Mouse (Mus musculus) myocyte (in vitro differentiated cells): Measurements from ENCODE around the gene Ahnak. TPM values are rescaled to one million over a fixed set of nuclear protein-coding genes. Genes with fewer than 3 reads are reported as not detected.

ENCODE experiments used
- H3K27me3 ChIP-seq: one replicate; pipeline ENCODE4 v1.6.1; 2011; ENCODE audit not compliant: control insufficient read depth, insufficient read depth, insufficient read length
- H3K36me3 ChIP-seq: one replicate; pipeline ENCODE4 v1.6.1; 2011; ENCODE audit not compliant: control insufficient read depth, insufficient read depth
- H3K4me2 ChIP-seq: one replicate; pipeline ENCODE4 v1.6.1; 2011; ENCODE audit warnings: low read depth, control low read depth
- H3K4me3 ChIP-seq: one replicate; pipeline ENCODE4 v1.5.1; 2011; ENCODE audit warnings: mild to moderate bottlenecking, control low read depth, moderate library complexity
- H3K79me2 ChIP-seq: one replicate; pipeline ENCODE4 v1.6.1; 2011; ENCODE audit not compliant: control insufficient read depth, insufficient read depth
- H3ac ChIP-seq: one replicate; pipeline ENCODE4 v1.6.1; 2011; ENCODE audit not compliant: control insufficient read depth, insufficient read length
- CEBPB ChIP-seq: IDR thresholded peaks from 2 replicates; pipeline ENCODE4 v1.6.1; 2011; ENCODE audit warnings: mild to moderate bottlenecking, moderate library complexity; ENCODE audit not compliant: poor library complexity, insufficient read depth, severe bottlenecking
- E2F4 ChIP-seq: IDR thresholded peaks from one replicate; pipeline ENCODE4 v1.6.1; 2011; ENCODE audit warnings: mild to moderate bottlenecking, control low read depth, moderate library complexity; ENCODE audit not compliant: insufficient read depth
- MAX ChIP-seq: IDR thresholded peaks from one replicate; pipeline ENCODE4 v1.6.1; 2011; ENCODE audit warnings: low read depth, mild to moderate bottlenecking, control low read depth
- MYOD1 ChIP-seq, 3 experiments: IDR thresholded peaks; one replicate each; pipeline ENCODE4 v1.6.1; 2011; ENCODE audit warnings: control low read depth in 2 of 3, low read depth in 2 of 3, mild to moderate bottlenecking in 2 of 3, moderate library complexity in 1 of 3; ENCODE audit not compliant: insufficient read length in 2 of 3, control insufficient read depth in 1 of 3
- MYOG ChIP-seq, 3 experiments: IDR thresholded peaks; one replicate each; pipeline ENCODE4 v1.6.1; 2011; ENCODE audit warnings: control low read depth in 2 of 3, low read depth in 2 of 3, mild to moderate bottlenecking in 2 of 3; ENCODE audit not compliant: insufficient read length in 2 of 3, control insufficient read depth in 1 of 3, insufficient read depth in 1 of 3
- POLR2A ChIP-seq: IDR thresholded peaks from one replicate; pipeline ENCODE4 v1.6.1; 2011; ENCODE audit warnings: low read depth, mild to moderate bottlenecking, control low read depth, moderate library complexity; ENCODE audit not compliant: insufficient read length
- POLR2AphosphoS2 ChIP-seq: IDR thresholded peaks from one replicate; pipeline ENCODE4 v1.6.1; 2011; ENCODE audit warnings: low read depth, control low read depth; ENCODE audit not compliant: insufficient read length
- REST ChIP-seq: IDR thresholded peaks from one replicate; pipeline ENCODE4 v1.6.1; 2011; ENCODE audit warnings: mild to moderate bottlenecking, control low read depth, moderate library complexity; ENCODE audit not compliant: insufficient read depth, insufficient read length
- SRF ChIP-seq: IDR thresholded peaks from one replicate; pipeline ENCODE4 v1.6.1; 2011; ENCODE audit warnings: low read depth; ENCODE audit not compliant: control insufficient read depth, insufficient read length
- TCF12 ChIP-seq: IDR thresholded peaks from one replicate; pipeline ENCODE4 v1.6.1; 2011; ENCODE audit warnings: mild to moderate bottlenecking, control low read depth; ENCODE audit not compliant: poor library complexity, insufficient read depth, severe bottlenecking
- TCF3 ChIP-seq: IDR thresholded peaks from one replicate; pipeline ENCODE4 v1.6.1; 2011; ENCODE audit warnings: low read depth, control low read depth; ENCODE audit not compliant: insufficient read length
- USF1 ChIP-seq: IDR thresholded peaks from one replicate; pipeline ENCODE4 v1.6.1; 2011; ENCODE audit warnings: low read depth, mild to moderate bottlenecking, control low read depth, moderate library complexity
- polyA plus RNA-seq: library from polyadenylated mRNA; unstranded; fragments of >200 nt; fragmentation: generic; extraction: Trizol; gene quantifications from one replicate; pipeline ENCODE4 v1.2.1, GENCODE M21; 2012; ENCODE audit warnings: missing spikeins

Gene Ahnak
- polyA plus RNA-seq, 1 experiment: 93.3 TPM

GRCm38 (mm10) chr19:9070316-9070715, 81.2 kb downstream of the Ahnak start:
- Histone ChIP-seq H3K36me3 (peaks cover 4% of the 10 kb centered on the region), H3ac (no peak overlapping the region)

GRCm38 (mm10) chr19:9071456-9072156, 82.5 kb downstream of the Ahnak start:
- peak; percentile 22 for TF ChIP-seq POLR2A
- TF ChIP-seq MYOD1 (IDR thresholded peaks at IDR 0.05; ENCODE audit: control insufficient read depth in 1 of 3, insufficient read length in 2 of 3, low read depth in 2 of 3): no peak
- H3K4me2 ChIP-seq: peak overlapping the region; percentile 36
- H3K79me2 ChIP-seq: no peaks in the 10 kb centered on the region
- no peaks in the 10 kb centered on the region for H3K27me3 ChIP-seq
- peaks cover 4% of the 10 kb centered on the region for H3K36me3 ChIP-seq
- no peak overlapping the region for H3ac ChIP-seq
- H3K4me3 ChIP-seq: no peak overlapping the region

More at GRCm38 (mm10) chr19:9070316-9070715, 81.2 kb downstream of the Ahnak start:
- TF ChIP-seq TCF12 (no peak), E2F4 (no peak), POLR2A (no peak), POLR2AphosphoS2 (no peak), MAX (no peak), USF1 (no peak)
- no peak overlapping the region for H3K4me2 ChIP-seq
- H3K4me3 ChIP-seq: no peak overlapping the region
- no peaks in the 10 kb centered on the region for H3K79me2 ChIP-seq
- H3K27me3 ChIP-seq: no peaks in the 10 kb centered on the region

GRCm38 (mm10) chr19:9072157-9072530, 83.1 kb downstream of the Ahnak start:
- Histone ChIP-seq H3ac (no peak overlapping the region), H3K36me3 (peaks cover 4% of the 10 kb centered on the region), H3K27me3 (no peaks in the 10 kb centered on the region), H3K79me2 (no peaks in the 10 kb centered on the region), H3K4me3 (no peak overlapping the region), H3K4me2 (peak overlapping the region; percentile 36)
- no peak for TF ChIP-seq MAX
- no peak for TF ChIP-seq E2F4
- no peak for TF ChIP-seq TCF3
- TF ChIP-seq TCF12: no peak
- no peak for TF ChIP-seq POLR2AphosphoS2
- no peak for TF ChIP-seq POLR2A
- TF ChIP-seq MYOD1 (IDR thresholded peaks at IDR 0.05; ENCODE audit: control insufficient read depth in 1 of 3, insufficient read length in 2 of 3, low read depth in 2 of 3): no peak
- TF ChIP-seq REST: no peak
- no peak for TF ChIP-seq SRF
- no peak for TF ChIP-seq MYOG (IDR thresholded peaks at IDR 0.05; ENCODE audit: control insufficient read depth in 1 of 3, insufficient read depth in 1 of 3, insufficient read length in 2 of 3, low read depth in 2 of 3)
- TF ChIP-seq USF1: no peak
- TF ChIP-seq CEBPB: no peak

- Histone ChIP-seq H3K27me3 (no peaks in the 10 kb centered on the region), H3K36me3 (no peaks in the 10 kb centered on the region), H3ac (no peak overlapping the region), H3K79me2 (no peaks in the 10 kb centered on the region), H3K4me3 (no peak overlapping the region), H3K4me2 (peak overlapping the region; percentile 76)
- TF ChIP-seq TCF3 (peak; percentile 14), POLR2A (no peak), REST (no peak), SRF (peak; percentile 34), USF1 (no peak), POLR2AphosphoS2 (no peak), MYOG (IDR thresholded peaks at IDR 0.05; ENCODE audit: control insufficient read depth in 1 of 3, insufficient read depth in 1 of 3, insufficient read length in 2 of 3, low read depth in 2 of 3) (peak in 1 of 3 experiments; percentile 62), MYOD1 (IDR thresholded peaks at IDR 0.05; ENCODE audit: control insufficient read depth in 1 of 3, insufficient read length in 2 of 3, low read depth in 2 of 3) (peak; percentile 37 to 78 (median 70)), CEBPB (peak; percentile 67), TCF12 (peak; percentile 46), E2F4 (no peak), MAX (peak; percentile 8)
These were observed 84.8 kb downstream of the Ahnak start for GRCm38 (mm10) chr19:9073776-9074411.

- H3K4me2 ChIP-seq: peak overlapping the region; percentile 76
- no peaks in the 10 kb centered on the region for H3K79me2 ChIP-seq
- H3K36me3 ChIP-seq: no peaks in the 10 kb centered on the region
- H3ac ChIP-seq: no peak overlapping the region
- no peaks in the 10 kb centered on the region for H3K27me3 ChIP-seq
- H3K4me3 ChIP-seq: no peak overlapping the region
- TF ChIP-seq TCF3 (no peak), E2F4 (no peak), MYOG (IDR thresholded peaks at IDR 0.05; ENCODE audit: control insufficient read depth in 1 of 3, insufficient read depth in 1 of 3, insufficient read length in 2 of 3, low read depth in 2 of 3) (no peak), SRF (no peak), REST (no peak), MYOD1 (IDR thresholded peaks at IDR 0.05; ENCODE audit: control insufficient read depth in 1 of 3, insufficient read length in 2 of 3, low read depth in 2 of 3) (no peak), USF1 (no peak), MAX (no peak), POLR2AphosphoS2 (no peak), CEBPB (no peak), POLR2A (no peak), TCF12 (no peak)
These were observed 85.3 kb downstream of the Ahnak start for GRCm38 (mm10) chr19:9074424-9074823.
